Mouse (Mus musculus) liver, adult 2 months (tissue): Measurements from ENCODE around the gene Ints6.

Experiments used
- CTCF ChIP-seq: fragments of 200-500 bp; IDR thresholded peaks from 2 replicates; pipeline ENCODE4 v1.5.1; 2011; ENCODE audit warnings: low read depth, low read length, control low read depth
- POLR2A ChIP-seq: fragments of 200-500 bp; IDR thresholded peaks from 2 replicates; pipeline ENCODE4 v1.6.1; 2011; ENCODE audit warnings: low read length, control low read depth; ENCODE audit not compliant: insufficient read depth; ENCODE audit errors: extremely low read depth

- no peak for TF ChIP-seq CTCF
- TF ChIP-seq POLR2A, result no peak
These were observed 121.4 kb downstream of the Ints6 start for GRCm38 (mm10) chr14:62639551-62639950.
